Mouse (Mus musculus) hindbrain, embryonic 14.5 days (tissue): ENCODE measurements around the gene Tmem185b. TPM values are rescaled to one million over a fixed set of nuclear protein-coding genes. Genes with fewer than 3 reads are reported as not detected.

Experiments used
- ATAC-seq: fragments of 200-750 bp; cut with Nextera tagmentation; 2 replicates; pipeline ENCODE4 v1.8.0; 2017; ENCODE audit warnings: moderate number of reproducible peaks, mild to moderate bottlenecking, moderate TSS enrichment, moderate library complexity; ENCODE audit not compliant: low FRiP score
- DNase-seq: peaks from one replicate; pipeline ENCODE4 v3.0.0-alpha.2; 2015; ENCODE audit warnings: low spot score
- H3K27ac ChIP-seq: fragments of 300-500 bp; sonication (generic); 2 replicates; pipeline ENCODE4 v1.5.1; 2014; ENCODE audit warnings: mild to moderate bottlenecking, moderate library complexity
- H3K27me3 ChIP-seq: fragments of 300-500 bp; sonication (generic); 2 replicates; pipeline ENCODE4 v1.6.1; 2014; ENCODE audit warnings: mild to moderate bottlenecking, low read length, mixed read lengths; ENCODE audit not compliant: control insufficient read depth, insufficient read depth
- H3K36me3 ChIP-seq: fragments of 300-500 bp; sonication (generic); replicated peaks from 2 replicates; pipeline ENCODE4 v1.6.1; 2014; ENCODE audit not compliant: control insufficient read depth, insufficient read depth
- H3K4me1 ChIP-seq: fragments of 300-500 bp; sonication (generic); replicated peaks from 2 replicates; pipeline ENCODE4 v1.6.1; 2014; ENCODE audit warnings: antibody characterized with exemption, low read length, mixed read lengths; ENCODE audit not compliant: control insufficient read depth, insufficient read depth
- H3K4me2 ChIP-seq: fragments of 300-500 bp; sonication (generic); replicated peaks from 2 replicates; pipeline ENCODE4 v1.6.1; 2014; ENCODE audit warnings: mild to moderate bottlenecking, moderate library complexity
- H3K4me3 ChIP-seq: fragments of 300-500 bp; sonication (generic); replicated peaks from 2 replicates; pipeline ENCODE4 v1.5.1; 2014; ENCODE audit warnings: mild to moderate bottlenecking, low read length
- H3K9ac ChIP-seq: fragments of 300-500 bp; sonication (generic); 2 replicates; pipeline ENCODE4 v1.6.1; 2014
- H3K9me3 ChIP-seq: fragments of 300-500 bp; sonication (generic); 2 replicates; pipeline ENCODE4 v1.6.1; 2016; ENCODE audit warnings: low read length; ENCODE audit not compliant: control insufficient read depth
- WGBS: fragments of 180-500 bp; shearing (Covaris S2); extraction: QIAGEN DNeasy Blood & Tissue Kit; methylation state at CpG from one replicate; pipeline ENCODE4 v1.1.7; 2014; 5-methylcytosine and 5-hydroxymethylcytosine counted together
- polyA plus RNA-seq: library from polyadenylated mRNA; unstranded; fragments of >200 nt; fragmentation: Nextera tagmentation; extraction: Ambion mirVana; gene quantifications from 2 replicates; pipeline ENCODE4 v1.2.1, GENCODE M21; 2014

Gene Tmem185b
- polyA plus RNA-seq, 1 experiment from 2014 or later, result 20.8 TPM

GRCm38 (mm10) chr1:119550064-119550463, 24.1 kb downstream of the Tmem185b start:
- no peak overlapping the region for H3K9ac ChIP-seq
- H3K4me1 ChIP-seq, result no peaks in the 10 kb centered on the region
- no peaks in the 10 kb centered on the region for H3K9me3 ChIP-seq
- H3K27me3 ChIP-seq, result no peaks in the 10 kb centered on the region
- WGBS, result 90% methylated on average over 2 of the region's 2 CpGs
- H3K36me3 ChIP-seq, result peaks cover 34% of the 10 kb centered on the region
- DNase-seq (no peak), ATAC-seq (no peak)
- H3K4me3 ChIP-seq, result no peak overlapping the region
- no peak overlapping the region for H3K27ac ChIP-seq
- no peak overlapping the region for H3K4me2 ChIP-seq

- Histone ChIP-seq H3K27me3 (no peaks in the 10 kb centered on the region), H3K4me1 (no peaks in the 10 kb centered on the region), H3K36me3 (peaks cover 23% of the 10 kb centered on the region), H3K9me3 (no peaks in the 10 kb centered on the region), H3K4me3 (no peak overlapping the region), H3K4me2 (no peak overlapping the region), H3K9ac (no peak overlapping the region), H3K27ac (no peak overlapping the region)
- ATAC-seq, result no peak
- no peak for DNase-seq
- 100% methylated on average over 1 of the region's 1 CpGs for WGBS
These were observed 25.7 kb downstream of the Tmem185b start for GRCm38 (mm10) chr1:119551651-119552050.

GRCm38 (mm10) chr1:119555651-119556050, 29.7 kb downstream of the Tmem185b start:
- no peak overlapping the region for H3K4me2 ChIP-seq
- H3K4me3 ChIP-seq, result no peak overlapping the region
- no peak overlapping the region for H3K9ac ChIP-seq
- peaks cover 7% of the 10 kb centered on the region; the same call in 1 of the 2 replicates for H3K36me3 ChIP-seq
- no peak for ATAC-seq
- no peak overlapping the region for H3K27ac ChIP-seq
- WGBS, result 81% methylated on average over 5 of the region's 5 CpGs
- no peaks in the 10 kb centered on the region for H3K4me1 ChIP-seq
- H3K27me3 ChIP-seq, result no peaks in the 10 kb centered on the region
- DNase-seq, result no peak
- peaks cover 2% of the 10 kb centered on the region; the same call in 1 of the 2 replicates for H3K9me3 ChIP-seq

GRCm38 (mm10) chr1:119557641-119558395, 31.9 kb downstream of the Tmem185b start:
- DNase-seq (no peak), ATAC-seq (no peak)
- Histone ChIP-seq H3K27me3 (no peaks in the 10 kb centered on the region), H3K4me2 (no peak overlapping the region), H3K9ac (no peak overlapping the region), H3K9me3 (peaks cover 6% of the 10 kb centered on the region; the same call in 1 of the 2 replicates), H3K36me3 (no peaks in the 10 kb centered on the region; the same call in 1 of the 2 replicates), H3K4me3 (no peak overlapping the region), H3K4me1 (no peaks in the 10 kb centered on the region), H3K27ac (no peak overlapping the region)
- 93% methylated on average over 4 of the region's 4 CpGs for WGBS

- H3K9ac ChIP-seq, result no peak overlapping the region
- H3K36me3 ChIP-seq, result 0 out of 2 replicates have a peak, but pooled peaks cover 11% of the 10 kb centered on the region
- no peak overlapping the region for H3K27ac ChIP-seq
- H3K4me1 ChIP-seq, result no peaks in the 10 kb centered on the region
- no peaks in the 10 kb centered on the region for H3K27me3 ChIP-seq
- peaks cover 6% of the 10 kb centered on the region; the same call in 1 of the 2 replicates for H3K9me3 ChIP-seq
- ATAC-seq, result no peak
- WGBS, result 98% methylated on average over 4 of the region's 4 CpGs
- no peak overlapping the region for H3K4me3 ChIP-seq
- no peak overlapping the region for H3K4me2 ChIP-seq
- no peak for DNase-seq
These were observed 39.6 kb downstream of the Tmem185b start for GRCm38 (mm10) chr1:119565531-119565930.

- no peak for ATAC-seq
- Histone ChIP-seq H3K27me3 (no peaks in the 10 kb centered on the region), H3K9me3 (no peaks in the 10 kb centered on the region), H3K9ac (no peak overlapping the region), H3K36me3 (peaks cover 18% of the 10 kb centered on the region; the same call in 1 of the 2 replicates), H3K27ac (no peak overlapping the region), H3K4me3 (no peak overlapping the region), H3K4me2 (no peak overlapping the region), H3K4me1 (no peaks in the 10 kb centered on the region)
- DNase-seq, result no peak
- 80% methylated on average over 1 of the region's 1 CpGs for WGBS
These were observed 44.2 kb downstream of the Tmem185b start for GRCm38 (mm10) chr1:119570134-119570533.

Other genes starting within 250 kb of the Tmem185b start
- 1.8 and 2.7 TPM in 2 replicates for gene Inhbb, start 103.9 kb upstream of the Tmem185b start, polyA plus RNA-seq
- 57.5 and 62.5 TPM in 2 replicates for gene Ralb, start 21.4 kb upstream of the Tmem185b start, polyA plus RNA-seq
- 21.3 and 22.5 TPM in 2 replicates for gene Epb41l5, start 122.8 kb downstream of the Tmem185b start, polyA plus RNA-seq